Mouse (Mus musculus) central nervous system, embryonic 18 days (tissue): ENCODE data around the gene Epb41l1. TPM values are rescaled to one million over a fixed set of nuclear protein-coding genes. Genes with fewer than 3 reads are reported as not detected.

Experiments used
- polyA plus RNA-seq: library from polyadenylated mRNA; depleted of rRNA; stranded (reverse); fragments of >200 nt; gene quantifications from 2 replicates; pipeline ENCODE4 v1.2.3, GENCODE M21; 2012; rRNA removed

Gene Epb41l1
- 97.3 and 116 TPM in 2 replicates for polyA plus RNA-seq

DNA sequence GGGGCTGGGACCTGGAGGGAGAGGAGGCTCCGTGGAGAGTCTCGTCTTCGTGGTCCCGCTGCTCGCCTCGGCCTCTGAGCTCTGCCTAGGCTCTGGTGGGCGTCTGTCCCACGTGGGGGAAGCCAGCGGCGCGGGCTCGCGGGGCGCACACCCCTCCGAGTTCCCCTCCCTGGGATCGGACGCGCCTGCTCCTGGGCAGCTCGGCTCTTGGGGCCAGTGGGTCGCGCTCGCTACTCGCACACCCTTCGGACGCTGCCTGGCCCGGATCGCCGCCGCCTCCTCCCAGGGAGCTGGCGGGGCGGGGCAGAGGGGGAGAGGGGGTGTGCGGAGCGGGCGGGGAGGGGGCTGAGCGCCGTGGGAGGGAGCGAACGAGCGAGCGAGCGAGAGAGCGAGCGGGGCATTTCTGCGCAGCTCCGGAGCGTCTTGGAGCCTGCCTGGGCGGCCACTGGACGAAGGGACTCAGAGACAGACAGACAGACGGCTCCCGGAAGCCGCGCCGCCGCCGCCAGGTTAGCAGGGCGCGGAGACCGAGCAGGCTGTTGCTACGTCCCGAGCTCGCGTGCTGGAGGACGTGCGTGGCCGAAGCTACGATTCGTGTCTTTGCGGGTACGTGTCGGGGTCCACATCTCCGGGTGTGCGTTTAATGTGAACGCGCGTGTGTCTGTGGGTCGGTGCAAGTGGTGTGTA lies at the start of gene Epb41l1:
Epb41l1 (plus strand) TSS at position 216 of the 687 bp plus-strand sequence.

GRCm38 (mm10) chr2:156547123-156547891 lies 126.6 kb downstream of the Epb41l1 start, which contains the start of gene Aar2:
Gene Aar2 (plus strand): TSS chr2:156547584.

Other genes with a start within 250 kb of the Epb41l1 start
- gene Rbm39, start 240.7 kb upstream of the Epb41l1 start, polyA plus RNA-seq, result 153 TPM in 2 replicates
- gene Phf20, start 224.4 kb upstream of the Epb41l1 start, polyA plus RNA-seq, result 32.9 and 34.0 TPM in 2 replicates
- 4.8 and 5.1 TPM in 2 replicates for gene Cnbd2, start 108.6 kb upstream of the Epb41l1 start, polyA plus RNA-seq
- 106 and 121 TPM in 2 replicates for gene Scand1, start 108.2 kb upstream of the Epb41l1 start, polyA plus RNA-seq
- 31.8 and 31.9 TPM in 2 replicates for gene Aar2, start 126.7 kb downstream of the Epb41l1 start, polyA plus RNA-seq
- gene Dlgap4, start 192.8 kb downstream of the Epb41l1 start, polyA plus RNA-seq, result 356 and 411 TPM in 2 replicates